Mouse (Mus musculus): ENCODE measurements around the gene Dhx9.
"Not testable (repeated sequence)": the region's sequence is repeated elsewhere in the genome, so short reads cannot be mapped to it uniquely, and the experiment has no call there.

DNA sequence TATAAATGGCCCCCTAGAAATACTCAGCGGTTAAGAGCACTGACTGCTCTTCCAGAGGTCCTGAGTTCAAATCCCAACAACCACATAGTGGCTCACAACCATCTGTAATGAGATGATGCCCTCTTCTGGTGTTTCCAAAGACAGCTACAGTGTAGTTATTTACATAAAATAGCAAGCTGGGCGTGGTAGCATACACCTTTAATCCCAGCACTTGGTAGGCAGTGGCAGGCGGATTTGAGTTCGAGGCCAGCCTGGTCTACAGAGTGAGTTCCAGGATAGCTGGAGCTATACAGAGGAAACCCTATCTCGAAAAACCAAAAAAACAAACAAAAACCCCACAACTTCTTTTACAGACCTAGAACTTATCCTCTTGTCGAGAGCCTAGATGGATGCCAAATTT is 1.3 kb downstream of the Dhx9 start:
- TF ChIP-seq TAL1, GATA1 (IDR thresholded peaks at IDR 0.05; ENCODE audit: low read length): not testable (repeated sequence)

All from erythroblast, embryonic 14.5 days (primary cell).